Comparison of ENCODE assay signal across 14 mouse cellular contexts in the genomic region with DNA sequence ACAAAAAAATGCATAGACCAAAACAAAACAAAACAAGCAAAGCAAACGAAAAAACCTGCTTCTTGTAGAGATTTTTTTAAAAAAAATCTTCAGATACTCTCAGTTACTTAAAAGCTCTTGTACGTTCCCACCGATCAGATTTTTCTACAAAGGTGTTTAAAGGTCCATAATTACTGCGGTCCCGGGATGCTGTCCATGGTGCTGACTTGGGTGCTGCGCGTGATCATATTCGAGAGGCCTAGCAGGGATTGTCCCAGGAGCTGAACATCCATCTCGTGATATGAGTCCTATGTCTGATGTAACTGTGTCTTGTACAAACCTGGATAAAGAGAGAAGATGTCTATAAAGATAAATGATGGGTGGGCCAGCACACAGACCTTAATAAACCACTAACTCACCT. TPM values are rescaled to one million over a fixed set of nuclear protein-coding genes. Genes with fewer than 3 reads are reported as not detected.
DNase-seq lines count a peak whose midpoint lies in the region; ATAC-seq lines count a peak whose summit lies in the region.
"Had no signal": no experiment of that assay in that cellular context is flagged by ENCODE, and none has a peak within 500 bp of the region (broad histone marks: within the 10 kb centered on the region; RNA-seq: fewer than 3 reads in every experiment).

No protein-coding gene starts in this region.

- H3K9ac ChIP-seq in neural tube, embryonic 15.5 days (replicated peaks): no peak overlapping the region
- H3K9ac ChIP-seq: hindbrain, embryonic 13.5 days; liver, embryonic 15.5 days had no signal

- H3K9me3 ChIP-seq in embryonic facial prominence, embryonic 10.5 days: no peaks in the 10 kb centered on the region
- no peaks in the 10 kb centered on the region for H3K9me3 ChIP-seq in neural tube, embryonic 15.5 days (replicated peaks)
- H3K9me3 ChIP-seq: hindbrain, embryonic 13.5 days; liver, embryonic 15.5 days had no signal

- intact Hi-C loops in heart, postnatal 14 days (cut with DNase I): no loop called here
- intact Hi-C loops in left cerebral cortex, postnatal 36 days (cut with DNase I): no loop called here

- ATAC-seq in neural tube, embryonic 15.5 days (ENCODE audit: low FRiP score): no peak

- no peak overlapping the region for H3K27ac ChIP-seq in embryonic facial prominence, embryonic 10.5 days (replicated peaks)
- no peak overlapping the region for H3K27ac ChIP-seq in neural tube, embryonic 15.5 days (replicated peaks)
- H3K27ac ChIP-seq: hindbrain, embryonic 13.5 days; liver, embryonic 15.5 days had no signal

- H3K4me1 ChIP-seq in embryonic facial prominence, embryonic 10.5 days: no peaks in the 10 kb centered on the region
- H3K4me1 ChIP-seq in neural tube, embryonic 15.5 days: no peaks in the 10 kb centered on the region
- H3K4me1 ChIP-seq: hindbrain, embryonic 13.5 days; liver, embryonic 15.5 days had no signal

- 73% methylated on average over 9 of the region's 9 CpGs for WGBS in embryonic facial prominence, embryonic 10.5 days
- WGBS in neural tube, embryonic 15.5 days: 74% methylated on average over 9 of the region's 9 CpGs

- H3K4me2 ChIP-seq in neural tube, embryonic 15.5 days: no peak overlapping the region
- H3K4me2 ChIP-seq: hindbrain, embryonic 13.5 days; liver, embryonic 15.5 days had no signal

- DNase-seq in heart, postnatal 14 days: peak; percentile 9 to 39
- no peak for DNase-seq in heart, adult 8-10 months (ENCODE audit: low spot score)
- peak; percentile 67 for DNase-seq in testis, postnatal 10 days (ENCODE audit: low spot score)
- no peak for DNase-seq in testis, postnatal 14 days (ENCODE audit: low spot score)
- peak; percentile 57 for DNase-seq in embryonic facial prominence, embryonic 10.5 days (ENCODE audit: low spot score)
- peak; percentile 52 for DNase-seq in yolk sac, embryonic 10.5 days (ENCODE audit: low spot score)
- DNase-seq in left cerebral cortex, postnatal 36 days (ENCODE audit: low spot score in 2 of 2): no peak
- DNase-seq: cerebellum, adult 11-12 months; kidney, postnatal 14 days had no signal

- no peak overlapping the region for H3K4me3 ChIP-seq in embryonic facial prominence, embryonic 10.5 days
- no peak overlapping the region for H3K4me3 ChIP-seq in neural tube, embryonic 15.5 days (replicated peaks)
- H3K4me3 ChIP-seq: hindbrain, embryonic 13.5 days; liver, embryonic 15.5 days had no signal

- H3K36me3 ChIP-seq in embryonic facial prominence, embryonic 10.5 days (replicated peaks): peaks cover 68% of the 10 kb centered on the region
- H3K36me3 ChIP-seq in neural tube, embryonic 15.5 days: peaks cover 46% of the 10 kb centered on the region

- H3K27me3 ChIP-seq in embryonic facial prominence, embryonic 10.5 days (replicated peaks; ENCODE audit: low read depth, poor library complexity, severe bottlenecking): no peaks in the 10 kb centered on the region
- no peaks in the 10 kb centered on the region for H3K27me3 ChIP-seq in neural tube, embryonic 15.5 days (replicated peaks)
- H3K27me3 ChIP-seq: hindbrain, embryonic 13.5 days; liver, embryonic 15.5 days had no signal

RNA-seq across cellular contexts. Expression of gene Ccsap, which starts 21.5 kb away (rescaled TPM):
- 1 to 10 TPM; 1.7 to 2.2 TPM for total RNA-seq in heart, postnatal 14 days (2021)
- 1 to 10 TPM in 1 of 4 experiments, under 1 TPM in 3; 0.44 to 1.4 (median 0.87) TPM for total RNA-seq in heart, adult 8-10 months (2022)
- 5.4 and 5.6 TPM in 2 replicates for polyA plus RNA-seq in embryonic facial prominence, embryonic 10.5 days (2016; fragmentation: Nextera tagmentation; extraction: Ambion mirVana)
- polyA plus RNA-seq in neural tube, embryonic 15.5 days (2015; fragmentation: Nextera tagmentation; extraction: Ambion mirVana): 4.2 and 4.8 TPM in 2 replicates
- total RNA-seq in left cerebral cortex, postnatal 36 days (2021): 10 to 100 TPM; 70.7 to 82.7 TPM

RNA-seq across cellular contexts. Expression of gene Rab4a, which starts 32.7 kb away (rescaled TPM):
- total RNA-seq in heart, postnatal 14 days (2021): 1 to 10 TPM; 7.8 to 7.9 TPM
- 10 to 100 TPM in 3 of 4 experiments, 1 to 10 TPM in 1; 9.4 to 14.1 (median 11.6) TPM for total RNA-seq in heart, adult 8-10 months (2022)
- polyA plus RNA-seq in embryonic facial prominence, embryonic 10.5 days (2016; fragmentation: Nextera tagmentation; extraction: Ambion mirVana): 56.8 and 58.0 TPM in 2 replicates
- 78.2 and 87.0 TPM in 2 replicates for polyA plus RNA-seq in neural tube, embryonic 15.5 days (2015; fragmentation: Nextera tagmentation; extraction: Ambion mirVana)
- total RNA-seq in left cerebral cortex, postnatal 36 days (2021): 10 to 100 TPM; 41.0 to 45.8 TPM

RNA-seq across cellular contexts. Expression of gene Acta1, which starts 56.1 kb away (rescaled TPM):
- total RNA-seq in heart, postnatal 14 days (2021): 100 to 1,000 TPM; 284 to 359 TPM
- total RNA-seq in heart, adult 8-10 months (2022): 100 to 1,000 TPM; 223 to 647 (median 436) TPM
- 0.80 and 1.3 TPM in 2 replicates for polyA plus RNA-seq in embryonic facial prominence, embryonic 10.5 days (2016; fragmentation: Nextera tagmentation; extraction: Ambion mirVana)
- polyA plus RNA-seq in neural tube, embryonic 15.5 days (2015; fragmentation: Nextera tagmentation; extraction: Ambion mirVana): 92.7 and 174 TPM in 2 replicates
- total RNA-seq in left cerebral cortex, postnatal 36 days (2021): 10 to 100 TPM in 1 of 2 experiments, 1 to 10 TPM in 1; 9.7 to 13.4 TPM
- total RNA-seq: megakaryocyte, adult 5-6 weeks; monocyte, adult 5-6 weeks had no signal

Comparison
In these comparisons a context has a peak if more than half of its experiments do, and no peak if none do; other contexts are left out.
1. DNase-seq: peak in heart, postnatal 14 days (2 of 2), testis, postnatal 10 days (single experiment), embryonic facial prominence, embryonic 10.5 days (single experiment) and yolk sac, embryonic 10.5 days (single experiment); none in heart, adult 8-10 months (single experiment), testis, postnatal 14 days (single experiment) and left cerebral cortex, postnatal 36 days (0 of 2).
2. RNA of gene Ccsap, which starts 21.5 kb away (total RNA-seq): 70.7 to 82.7 TPM in left cerebral cortex, postnatal 36 days; 1.7 to 2.2 TPM in heart, postnatal 14 days and 0.44 to 1.4 TPM in heart, adult 8-10 months; every median in the first group is over 10 times any median in the second.
3. RNA of gene Acta1, which starts 56.1 kb away (total RNA-seq): 223 to 647 TPM in heart, adult 8-10 months and 284 to 359 TPM in heart, postnatal 14 days; 9.7 to 13.4 TPM in left cerebral cortex, postnatal 36 days; every median in the first group is over 10 times any median in the second.